Comparison of ENCODE assay signal across 13 mouse cellular contexts in genomic region chr13:44903416-44903815, GRCm38 (mm10).
"Had no signal": no experiment of that assay in that cellular context is flagged by ENCODE, and none has a peak within 500 bp of the region (broad histone marks: within the 10 kb centered on the region; RNA-seq: fewer than 3 reads in every experiment).

No protein-coding gene starts in this region.

- DNase-seq: gastrocnemius, adult 2 months; gastrocnemius, postnatal 10 days; gastrocnemius, postnatal 25 days; heart, adult 2 months; heart, postnatal 14 days; heart, postnatal 36 days; kidney, adult 11 months; kidney, adult 2 months; kidney, adult 9 months; kidney, postnatal 14 days; kidney, postnatal 36 days; layer of hippocampus, postnatal 36 days; left cerebral cortex, postnatal 4 days had no signal
